ENCODE assay signal across 8 mouse cellular contexts in the genomic region with DNA sequence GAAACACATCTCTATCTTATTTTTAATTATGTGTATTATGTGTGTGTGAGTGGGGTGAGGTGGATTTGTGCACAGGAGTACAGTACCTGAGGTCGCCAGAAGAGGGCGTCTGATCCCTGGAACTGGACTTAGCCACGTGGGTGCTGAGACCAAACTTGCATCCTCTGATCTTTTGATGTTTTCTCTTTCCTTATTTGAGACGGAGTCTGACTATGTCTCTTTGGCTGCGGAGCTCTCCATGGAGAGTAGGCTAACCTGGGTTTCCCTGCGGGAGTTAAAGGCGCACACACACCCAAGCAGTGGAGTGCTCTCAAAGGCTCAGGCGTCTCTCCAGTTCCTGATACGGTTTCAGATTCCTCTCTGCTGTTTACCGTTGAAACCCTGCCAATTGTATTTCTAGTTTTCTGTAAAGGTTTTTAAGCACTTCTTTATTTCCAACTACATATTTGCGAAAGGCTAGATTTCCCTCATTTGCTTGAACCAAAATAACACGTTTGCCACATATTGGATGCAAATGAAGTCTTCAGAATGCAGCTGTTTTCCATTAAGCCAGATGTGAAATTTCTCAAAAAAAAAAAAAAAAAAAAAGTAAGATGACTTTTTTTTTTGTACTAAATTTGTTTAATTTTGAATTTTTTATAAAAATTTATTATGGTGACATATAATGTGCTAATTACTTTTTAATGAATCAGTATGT. TPM values are rescaled to one million over a fixed set of nuclear protein-coding genes. Genes with fewer than 3 reads are reported as not detected.
DNase-seq lines count a peak whose midpoint lies in the region; ATAC-seq and TF ChIP-seq lines count a peak whose summit lies in the region.

No protein-coding gene starts in this region.

- H3K9ac ChIP-seq in intestine, postnatal 0 days (ENCODE audit: low read depth, low read length) = no peak overlapping the region
- H3K9ac ChIP-seq in midbrain, embryonic 12.5 days (replicated peaks) = no peak overlapping the region

- H3K4me2 ChIP-seq in intestine, postnatal 0 days (replicated peaks; ENCODE audit: low read depth) = peak overlapping the region; percentile 41; the same call in 1 of the 2 replicates
- peak overlapping the region; percentile 29 for H3K4me2 ChIP-seq in midbrain, embryonic 12.5 days (replicated peaks)

- ATAC-seq in granulocyte monocyte progenitor cell, adult 5-6 weeks (replicated peaks; ENCODE audit: poor library complexity, severe bottlenecking) = peak; percentile 74
- ATAC-seq in intestine, postnatal 0 days = no peak
- ATAC-seq in midbrain, embryonic 12.5 days (ENCODE audit: low FRiP score, low read depth) = peak; percentile 75; the same call in 1 of the 2 replicates
- no peak for ATAC-seq in erythroid progenitor cell, adult 5-6 weeks (replicated peaks; ENCODE audit: low FRiP score, poor library complexity, severe bottlenecking)

- 22% methylated on average over 12 of the region's 12 CpGs for WGBS in intestine, postnatal 0 days
- 14% methylated on average over 12 of the region's 12 CpGs for WGBS in limb, embryonic 10.5 days
- 20% methylated on average over 12 of the region's 12 CpGs for WGBS in midbrain, embryonic 12.5 days
- WGBS in small intestine, adult 2 months = 18% methylated on average over 12 of the region's 12 CpGs

- H3K4me3 ChIP-seq in intestine, postnatal 0 days (ENCODE audit: low read depth, low read length) = no peak overlapping the region
- H3K4me3 ChIP-seq in limb, embryonic 10.5 days = peak overlapping the region; percentile 46
- H3K4me3 ChIP-seq in midbrain, embryonic 12.5 days = no peak overlapping the region
- no peak overlapping the region for H3K4me3 ChIP-seq in small intestine, adult 2 months (ENCODE audit: low read depth, low read length)

- no peaks in the 10 kb centered on the region for H3K9me3 ChIP-seq in intestine, postnatal 0 days (ENCODE audit: control insufficient read depth)
- H3K9me3 ChIP-seq in limb, embryonic 10.5 days (replicated peaks) = no peaks in the 10 kb centered on the region
- no peaks in the 10 kb centered on the region for H3K9me3 ChIP-seq in midbrain, embryonic 12.5 days

- H3K36me3 ChIP-seq in intestine, postnatal 0 days (ENCODE audit: control insufficient read depth, insufficient read depth) = no peaks in the 10 kb centered on the region
- no peaks in the 10 kb centered on the region for H3K36me3 ChIP-seq in limb, embryonic 10.5 days
- H3K36me3 ChIP-seq in midbrain, embryonic 12.5 days = no peaks in the 10 kb centered on the region
- no peaks in the 10 kb centered on the region for H3K36me3 ChIP-seq in small intestine, adult 2 months (ENCODE audit: control insufficient read depth, insufficient read depth, low read length)

- H3K27me3 ChIP-seq in intestine, postnatal 0 days (replicated peaks; ENCODE audit: control insufficient read depth, insufficient read depth, low read length) = no peaks in the 10 kb centered on the region
- no peaks in the 10 kb centered on the region for H3K27me3 ChIP-seq in limb, embryonic 10.5 days (ENCODE audit: low read depth, poor library complexity, severe bottlenecking)
- no peaks in the 10 kb centered on the region for H3K27me3 ChIP-seq in midbrain, embryonic 12.5 days
- H3K27me3 ChIP-seq in small intestine, adult 2 months (ENCODE audit: control insufficient read depth, insufficient read depth, low read length) = no peaks in the 10 kb centered on the region

- peak; percentile 88 for TF ChIP-seq CTCF in intestine, postnatal 0 days (IDR thresholded peaks at IDR 0.05; ENCODE audit: low read depth)
- TF ChIP-seq CTCF in small intestine, adult 2 months (IDR thresholded peaks at IDR 0.05; ENCODE audit: extremely low read depth, insufficient read length, insufficient replicate concordance, low read depth, low read length) = peak; percentile 82; the same call in 1 of the 2 replicates

- DNase-seq in adipocyte (ENCODE audit: low spot score) = peak; percentile 80
- peak; percentile 82 for DNase-seq in embryo, embryonic 11 days
- peak; percentile 91 for DNase-seq in limb, embryonic 10.5 days (ENCODE audit: low spot score)

- H3K27ac ChIP-seq in intestine, postnatal 0 days (ENCODE audit: low read depth, low read length) = no peak overlapping the region
- H3K27ac ChIP-seq in limb, embryonic 10.5 days = peak overlapping the region; percentile 74; the same call in 1 of the 2 replicates
- no peak overlapping the region for H3K27ac ChIP-seq in midbrain, embryonic 12.5 days (replicated peaks)
- no peak overlapping the region for H3K27ac ChIP-seq in small intestine, adult 2 months (ENCODE audit: insufficient read depth, low read depth, low read length)

- no peak for TF ChIP-seq POLR2A in small intestine, adult 2 months (IDR thresholded peaks at IDR 0.05; ENCODE audit: low read depth, low read length)

- no peaks in the 10 kb centered on the region for H3K4me1 ChIP-seq in intestine, postnatal 0 days (replicated peaks; ENCODE audit: control insufficient read depth, insufficient read depth, low read length)
- peaks cover 9% of the 10 kb centered on the region for H3K4me1 ChIP-seq in limb, embryonic 10.5 days
- no peaks in the 10 kb centered on the region for H3K4me1 ChIP-seq in midbrain, embryonic 12.5 days
- H3K4me1 ChIP-seq in small intestine, adult 2 months (ENCODE audit: control insufficient read depth, insufficient read depth, insufficient read length, low read length) = no peaks in the 10 kb centered on the region

RNA-seq across cellular contexts. Expression of a gene that starts 21.1 kb away (rescaled TPM):
- 12.6 and 21.4 TPM in 2 replicates for total RNA-seq in granulocyte monocyte progenitor cell, adult 5-6 weeks (2014; fragmentation: Nextera tagmentation)
- total RNA-seq in granulocyte monocyte progenitor cell, adult 5-6 weeks (2017) = 15.6 and 18.3 TPM in 2 replicates
- polyA plus RNA-seq in intestine, postnatal 0 days (2015; fragmentation: Nextera tagmentation; extraction: Ambion mirVana) = 28.3 and 28.4 TPM in 2 replicates
- 28.1 and 29.8 TPM in 2 replicates for polyA plus RNA-seq in limb, embryonic 10.5 days (2016; fragmentation: Nextera tagmentation; extraction: Ambion mirVana)
- polyA plus RNA-seq in midbrain, embryonic 12.5 days (2016; fragmentation: Nextera tagmentation; extraction: Ambion mirVana) = 41.1 and 44.7 TPM in 2 replicates
- 4.3 and 8.0 TPM in 2 replicates for polyA plus RNA-seq in small intestine, adult 2 months (2012; rRNA removed)
- total RNA-seq in erythroid progenitor cell, adult 5-6 weeks (2015; ENCODE audit: low replicate concordance) = 4.2 and 5.8 TPM in 2 replicates
- 4.1 and 6.0 TPM in 2 replicates for total RNA-seq in erythroid progenitor cell, adult 5-6 weeks (2017; ENCODE audit: low replicate concordance)

Comparison
In these comparisons a context has a peak if more than half of its experiments do, and no peak if none do; other contexts are left out.
1. ATAC-seq: peak in granulocyte monocyte progenitor cell, adult 5-6 weeks (single experiment) and midbrain, embryonic 12.5 days (single experiment); none in intestine, postnatal 0 days (single experiment) and erythroid progenitor cell, adult 5-6 weeks (single experiment).
2. Peak in every context shown above with its lines, with median percentiles within 50 percentile points of each other: DNase-seq.